Mouse (Mus musculus): Measurements from ENCODE around the gene Kcnc4. TPM values are rescaled to one million over a fixed set of nuclear protein-coding genes. Genes with fewer than 3 reads are reported as not detected.

The Kcnc4 gene
- polyA plus RNA-seq, 1 experiment from 2014 or later: not detected

DNA sequence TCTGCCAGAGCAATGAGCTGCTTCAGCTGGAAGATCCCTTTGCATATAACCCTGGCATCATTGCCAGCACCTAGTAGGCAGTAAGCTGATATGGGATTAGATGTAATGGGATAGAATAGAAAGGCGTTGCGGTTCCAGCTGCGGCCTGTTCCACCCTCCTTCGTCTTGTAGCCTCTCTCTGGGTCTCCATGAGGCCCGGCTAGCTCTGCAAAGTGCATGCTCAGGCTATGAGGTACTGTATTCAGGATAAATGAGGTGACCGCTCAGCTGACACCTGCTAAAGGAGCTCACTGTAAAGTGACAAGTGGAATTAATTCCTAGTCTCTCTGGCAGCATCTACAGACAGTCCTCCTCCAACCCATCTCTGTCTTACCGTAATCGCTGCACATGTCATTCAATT, 46.8 kb downstream of the Kcnc4 start:
- DNase-seq (ENCODE audit: low spot score): no peak
- Histone ChIP-seq H3K36me3 (no peaks in the 10 kb centered on the region), H3K27ac (no peak overlapping the region), H3K27me3 (ENCODE audit: low read depth, poor library complexity, severe bottlenecking) (peaks cover 17% of the 10 kb centered on the region; the same call in 1 of the 2 replicates), H3K4me3 (no peak overlapping the region), H3K4me1 (0 out of 2 replicates have a peak, but pooled peaks cover 2% of the 10 kb centered on the region), H3K9me3 (replicated peaks) (no peaks in the 10 kb centered on the region)
- 91% methylated on average over 8 of the region's 8 CpGs for WGBS

DNA sequence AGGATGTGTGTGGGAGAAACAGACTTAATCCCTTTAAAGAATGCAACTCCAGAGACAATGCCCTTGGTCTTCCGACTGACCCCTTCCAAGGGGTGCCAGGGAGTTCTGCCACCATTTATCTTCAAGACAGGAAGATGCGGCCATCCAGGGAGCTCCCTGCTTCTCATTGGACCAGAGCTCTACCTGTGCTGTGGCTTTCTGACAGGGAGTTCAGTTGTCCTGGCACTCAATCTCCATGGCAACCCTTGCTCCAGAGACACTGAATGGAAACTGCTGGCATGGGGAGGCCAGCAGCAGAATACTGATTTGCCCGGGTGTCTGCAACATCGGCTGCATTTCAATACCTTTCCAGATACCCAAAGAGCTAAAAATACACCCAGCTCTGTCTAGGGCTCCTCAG, 47.7 kb downstream of the Kcnc4 start:
- Histone ChIP-seq H3K36me3 (no peaks in the 10 kb centered on the region), H3K9me3 (replicated peaks) (no peaks in the 10 kb centered on the region), H3K27me3 (ENCODE audit: low read depth, poor library complexity, severe bottlenecking) (peaks cover 17% of the 10 kb centered on the region; the same call in 1 of the 2 replicates), H3K4me1 (0 out of 2 replicates have a peak, but pooled peaks cover 2% of the 10 kb centered on the region), H3K27ac (no peak overlapping the region), H3K4me3 (no peak overlapping the region)
- WGBS: 74% methylated on average over 4 of the region's 4 CpGs
- no peak for DNase-seq (ENCODE audit: low spot score)

- H3K27me3 ChIP-seq (ENCODE audit: low read depth, poor library complexity, severe bottlenecking): no peaks in the 10 kb centered on the region
- no peak for DNase-seq (ENCODE audit: low spot score)
- H3K9me3 ChIP-seq (replicated peaks): no peaks in the 10 kb centered on the region
- no peaks in the 10 kb centered on the region for H3K4me1 ChIP-seq
- H3K36me3 ChIP-seq: no peaks in the 10 kb centered on the region
- no peak overlapping the region for H3K27ac ChIP-seq
- H3K4me3 ChIP-seq: no peak overlapping the region
- WGBS: 93% methylated on average over 7 of the region's 7 CpGs
These were observed 58.0 kb downstream of the Kcnc4 start for GRCm38 (mm10) chr3:107401401-107401800.

DNA sequence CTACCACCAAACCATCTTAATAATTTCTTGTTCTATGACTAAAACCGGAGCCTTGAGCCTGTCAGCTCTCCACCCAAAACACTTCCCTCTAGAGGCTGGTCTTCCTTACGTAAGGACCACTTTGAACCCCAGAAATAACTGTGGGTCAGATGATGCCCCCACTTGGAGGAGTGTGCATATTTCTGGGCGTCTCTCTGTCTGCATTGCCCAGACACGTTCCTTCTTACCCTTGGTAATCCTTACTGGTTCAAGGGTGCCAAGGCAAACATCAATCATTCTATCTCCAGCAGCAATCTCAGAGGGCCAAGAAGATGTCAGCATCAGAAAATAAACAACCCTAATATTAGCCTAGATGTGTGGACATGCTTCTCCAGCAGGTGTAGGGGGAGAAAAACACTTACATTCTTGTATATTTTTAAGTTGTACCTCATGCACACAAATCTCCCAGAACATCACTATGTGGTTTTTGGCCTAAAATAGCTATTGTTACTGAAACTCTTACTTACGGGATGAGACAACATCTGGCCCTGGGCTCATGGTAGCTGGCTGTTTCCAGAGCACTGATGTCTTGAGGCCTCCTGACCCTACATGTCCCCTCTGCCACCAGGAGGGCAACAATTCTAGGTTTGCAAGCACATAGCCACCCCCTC, 59.2 kb downstream of the Kcnc4 start:
- Histone ChIP-seq H3K4me1 (no peaks in the 10 kb centered on the region), H3K36me3 (no peaks in the 10 kb centered on the region), H3K27ac (no peak overlapping the region), H3K9me3 (replicated peaks) (no peaks in the 10 kb centered on the region), H3K27me3 (ENCODE audit: low read depth, poor library complexity, severe bottlenecking) (no peaks in the 10 kb centered on the region), H3K4me3 (no peak overlapping the region)
- 85% methylated on average over 5 of the region's 5 CpGs for WGBS
- DNase-seq (ENCODE audit: low spot score): no peak

DNA sequence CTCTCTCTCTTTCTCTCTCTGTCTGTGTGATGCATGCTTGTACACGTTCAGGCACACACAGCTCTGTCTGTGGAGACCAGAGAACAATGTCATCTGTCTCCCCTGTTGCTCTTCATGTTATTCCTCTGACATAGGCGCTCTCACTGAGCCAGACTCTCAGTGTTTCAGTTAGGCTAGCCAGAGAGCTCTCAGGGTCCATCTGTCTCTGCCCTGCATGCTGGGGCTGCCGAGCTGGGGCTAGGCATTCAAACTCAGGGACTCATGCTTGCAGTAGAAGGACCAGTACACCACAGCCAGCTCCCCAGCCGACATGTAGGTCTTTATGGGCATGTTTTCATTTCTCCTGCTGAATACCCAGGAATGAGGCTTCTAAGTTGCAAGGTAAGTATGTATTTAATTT, 68.2 kb downstream of the Kcnc4 start:
- Histone ChIP-seq H3K27me3 (ENCODE audit: low read depth, poor library complexity, severe bottlenecking) (peaks cover 4% of the 10 kb centered on the region; the same call in 1 of the 2 replicates), H3K4me1 (no peaks in the 10 kb centered on the region), H3K27ac (no peak overlapping the region), H3K4me3 (no peak overlapping the region), H3K36me3 (no peaks in the 10 kb centered on the region), H3K9me3 (replicated peaks) (no peaks in the 10 kb centered on the region)
- WGBS: 65% methylated on average over 4 of the region's 4 CpGs
- no peak for DNase-seq (ENCODE audit: low spot score)

Other genes starting within 250 kb of the Kcnc4 start
- not detected in 2 replicates for gene Cym, start 237.8 kb downstream of the Kcnc4 start, polyA plus RNA-seq (2016; fragmentation: Nextera tagmentation; extraction: Ambion mirVana)
- not detected in 2 replicates for gene A630076J17Rik, start 228.9 kb downstream of the Kcnc4 start, polyA plus RNA-seq (2016; fragmentation: Nextera tagmentation; extraction: Ambion mirVana)
- not detected in 2 replicates for gene Prok1, start 219.8 kb downstream of the Kcnc4 start, polyA plus RNA-seq (2016; fragmentation: Nextera tagmentation; extraction: Ambion mirVana)
- gene Lamtor5, start 180.7 kb downstream of the Kcnc4 start, polyA plus RNA-seq (2016; fragmentation: Nextera tagmentation; extraction: Ambion mirVana): 174 and 179 TPM in 2 replicates
- 1.9 and 4.2 TPM in 2 replicates for gene Slc16a4, start 168.3 kb downstream of the Kcnc4 start, polyA plus RNA-seq (2016; fragmentation: Nextera tagmentation; extraction: Ambion mirVana)
- gene Rbm15, start 125.9 kb downstream of the Kcnc4 start, polyA plus RNA-seq (2016; fragmentation: Nextera tagmentation; extraction: Ambion mirVana): 17.2 and 17.4 TPM in 2 replicates
- gene Slc6a17, start 58.5 kb upstream of the Kcnc4 start, polyA plus RNA-seq (2016; fragmentation: Nextera tagmentation; extraction: Ambion mirVana): 6.0 and 6.3 TPM in 2 replicates
- 0.76 and 0.98 TPM in 2 replicates for gene Ubl4b, start 95.5 kb upstream of the Kcnc4 start, polyA plus RNA-seq (2016; fragmentation: Nextera tagmentation; extraction: Ambion mirVana)
- 31.1 and 37.4 TPM in 2 replicates for gene Alx3, start 135.5 kb upstream of the Kcnc4 start, polyA plus RNA-seq (2016; fragmentation: Nextera tagmentation; extraction: Ambion mirVana)
- gene Gm10961, start 171.8 kb upstream of the Kcnc4 start, polyA plus RNA-seq (2016; fragmentation: Nextera tagmentation; extraction: Ambion mirVana): not detected in 2 replicates
- gene Strip1, start 172.1 kb upstream of the Kcnc4 start, polyA plus RNA-seq (2016; fragmentation: Nextera tagmentation; extraction: Ambion mirVana): 66.4 and 78.1 TPM in 2 replicates
- 83.4 and 98.2 TPM in 2 replicates for gene Ahcyl1, start 237.0 kb upstream of the Kcnc4 start, polyA plus RNA-seq (2016; fragmentation: Nextera tagmentation; extraction: Ambion mirVana)

Data from limb, embryonic 10.5 days (tissue).